Mouse (Mus musculus): Measurements from ENCODE around the gene Fcor. TPM values are rescaled to one million over a fixed set of nuclear protein-coding genes. Genes with fewer than 3 reads are reported as not detected.

The Fcor gene
- 10 to 100 TPM; 18.8 to 26.5 TPM for total RNA-seq (2021)

- DNase-seq: peak; percentile 89 to 91
Observed at GRCm38 (mm10) chr8:3671980-3672491, at the start of gene Fcor. Gene Fcor, minus strand, starts transcription at chr8:3672362.

- no peak for DNase-seq
Observed at GRCm38 (mm10) chr8:3721041-3721440, 48.9 kb upstream of the Fcor start.

GRCm38 (mm10) chr8:3720551-3720950 is 48.4 kb upstream of the Fcor start, which contains the start of gene Clec4g:
Gene Clec4g, minus strand, starts transcription at chr8:3720651.
- DNase-seq: no peak

GRCm38 (mm10) chr8:3718559-3718958 is 46.4 kb upstream of the Fcor start:
- peak; percentile 36 to 41 for DNase-seq

- no peak for DNase-seq
Observed at GRCm38 (mm10) chr8:3717321-3717954, 45.3 kb upstream of the Fcor start.

- DNase-seq: no peak
Observed at GRCm38 (mm10) chr8:3711646-3712045, 39.5 kb upstream of the Fcor start.

- DNase-seq: no peak
Observed at GRCm38 (mm10) chr8:3710312-3710711, 38.1 kb upstream of the Fcor start.

GRCm38 (mm10) chr8:3707611-3708010 is 35.4 kb upstream of the Fcor start:
- no peak for DNase-seq

- peak in 1 of 2 experiments; percentile 27 for DNase-seq
Observed at GRCm38 (mm10) chr8:3705711-3706110, 33.5 kb upstream of the Fcor start.

GRCm38 (mm10) chr8:3701491-3701890 is 29.3 kb upstream of the Fcor start:
- no peak for DNase-seq

- no peak for DNase-seq
Observed at GRCm38 (mm10) chr8:3694121-3694520, 22.0 kb upstream of the Fcor start, which contains the start of gene Fcer2a. Gene Fcer2a, minus strand, starts transcription at chr8:3694175.

- no peak for DNase-seq
Observed at GRCm38 (mm10) chr8:3690774-3691173, 18.6 kb upstream of the Fcor start.

GRCm38 (mm10) chr8:3687537-3687936 is 15.4 kb upstream of the Fcor start:
- DNase-seq: no peak

- no peak for DNase-seq
Observed at GRCm38 (mm10) chr8:3685422-3685821, 13.3 kb upstream of the Fcor start.

GRCm38 (mm10) chr8:3684530-3684929 is 12.4 kb upstream of the Fcor start:
- no peak for DNase-seq

- no peak for DNase-seq
Observed at GRCm38 (mm10) chr8:3683408-3684176, 11.4 kb upstream of the Fcor start.

GRCm38 (mm10) chr8:3682435-3682834 is 10.3 kb upstream of the Fcor start:
- DNase-seq: no peak

GRCm38 (mm10) chr8:3679656-3680055 is 7.5 kb upstream of the Fcor start:
- no peak for DNase-seq

GRCm38 (mm10) chr8:3679236-3679635 is 7.1 kb upstream of the Fcor start:
- DNase-seq: no peak

GRCm38 (mm10) chr8:3678831-3679230 is 6.7 kb upstream of the Fcor start:
- no peak for DNase-seq

GRCm38 (mm10) chr8:3676993-3677579 is 4.9 kb upstream of the Fcor start:
- DNase-seq: no peak

- DNase-seq: peak; percentile 96
Observed at GRCm38 (mm10) chr8:3676131-3676992, 4.2 kb upstream of the Fcor start, which contains the start of gene Trappc5. Gene Trappc5, plus strand, starts transcription at chr8:3676299.

Data from layer of hippocampus, postnatal 36 days (tissue).